Mouse (Mus musculus) stomach, postnatal 0 days (tissue): ENCODE measurements at regions not wholly inside any gene's neighbourhood (a gene's known extent, or its start where the extent isn't known, plus 50 kb on each side); places are given as distances from the start of the nearest gene placed in this dataset.

Experiments
- ATAC-seq: fragments of 200-750 bp; cut with Nextera tagmentation; 2 replicates; pipeline ENCODE4 v1.8.0; 2017; ENCODE audit not compliant: low FRiP score, low TSS enrichment
- DNase-seq: peaks from one replicate; pipeline ENCODE4 v3.0.0-alpha.2; 2016; ENCODE audit warnings: low spot score
- H3K27ac ChIP-seq: fragments of 300-500 bp; sonication (generic); replicated peaks from 2 replicates; pipeline ENCODE4 v1.5.1; 2014; ENCODE audit warnings: mild to moderate bottlenecking, control low read depth
- H3K27me3 ChIP-seq: fragments of 300-500 bp; sonication (generic); 2 replicates; pipeline ENCODE4 v1.6.1; 2014; ENCODE audit warnings: low read length; ENCODE audit not compliant: control insufficient read depth, insufficient read depth
- H3K36me3 ChIP-seq: fragments of 300-500 bp; sonication (generic); 2 replicates; pipeline ENCODE4 v1.6.1; 2014; ENCODE audit warnings: low read length, mixed read lengths; ENCODE audit not compliant: control insufficient read depth, insufficient read depth
- H3K4me1 ChIP-seq: fragments of 300-500 bp; sonication (generic); replicated peaks from 2 replicates; pipeline ENCODE4 v1.6.1; 2014; ENCODE audit warnings: antibody characterized with exemption; ENCODE audit not compliant: control insufficient read depth, insufficient read depth
- H3K4me2 ChIP-seq: fragments of 300-500 bp; sonication (generic); replicated peaks from 2 replicates; pipeline ENCODE4 v1.6.1; 2014; ENCODE audit warnings: low read depth, mild to moderate bottlenecking, control low read depth, moderate library complexity
- H3K4me3 ChIP-seq: fragments of 300-500 bp; sonication (generic); 2 replicates; pipeline ENCODE4 v1.5.1; 2014; ENCODE audit warnings: low read depth, low read length, control low read depth
- H3K9ac ChIP-seq: fragments of 300-500 bp; sonication (generic); 2 replicates; pipeline ENCODE4 v1.6.1; 2014; ENCODE audit warnings: mild to moderate bottlenecking, low read length, control low read depth, mixed read lengths
- H3K9me3 ChIP-seq: fragments of 300-500 bp; sonication (generic); 2 replicates; pipeline ENCODE4 v1.6.1; 2016; ENCODE audit warnings: low read length; ENCODE audit not compliant: control insufficient read depth
- CTCF ChIP-seq: IDR thresholded peaks from 2 replicates; pipeline ENCODE4 v1.5.1; 2016; ENCODE audit warnings: antibody characterized with exemption, low read depth, mild to moderate bottlenecking, moderate library complexity
- EP300 ChIP-seq: optimal IDR thresholded peaks from 2 replicates; pipeline ENCODE3; 2016; ENCODE audit warnings: antibody characterized with exemption
- WGBS: fragments of 180-500 bp; shearing (Covaris S2); extraction: QIAGEN DNeasy Blood & Tissue Kit; methylation state at CpG from one replicate; pipeline ENCODE4 v1.1.7; 2014; 5-methylcytosine and 5-hydroxymethylcytosine counted together

DNA sequence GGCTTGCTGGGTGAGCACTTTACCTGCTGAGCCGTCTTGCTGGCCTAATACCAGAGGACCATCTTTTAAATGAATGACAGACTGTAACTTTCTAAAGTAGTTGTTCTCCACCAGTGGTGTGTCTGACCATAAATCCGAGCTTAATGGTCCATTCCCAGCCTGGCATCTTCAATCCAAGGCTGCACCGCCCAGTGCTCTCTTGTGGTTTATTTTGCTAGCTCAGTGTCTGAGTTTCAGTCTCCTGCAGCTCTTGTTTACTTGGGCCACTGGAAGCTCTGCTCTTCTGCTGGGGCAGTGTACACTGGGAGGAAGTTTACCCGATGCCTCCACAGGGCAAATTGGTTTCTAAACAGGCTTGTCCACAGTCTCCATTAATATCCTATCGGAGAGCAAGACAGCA is 182.3 kb upstream of the Jade1 start:
- 61% methylated on average over 5 of the region's 5 CpGs for whole genome bisulfite sequencing

DNA sequence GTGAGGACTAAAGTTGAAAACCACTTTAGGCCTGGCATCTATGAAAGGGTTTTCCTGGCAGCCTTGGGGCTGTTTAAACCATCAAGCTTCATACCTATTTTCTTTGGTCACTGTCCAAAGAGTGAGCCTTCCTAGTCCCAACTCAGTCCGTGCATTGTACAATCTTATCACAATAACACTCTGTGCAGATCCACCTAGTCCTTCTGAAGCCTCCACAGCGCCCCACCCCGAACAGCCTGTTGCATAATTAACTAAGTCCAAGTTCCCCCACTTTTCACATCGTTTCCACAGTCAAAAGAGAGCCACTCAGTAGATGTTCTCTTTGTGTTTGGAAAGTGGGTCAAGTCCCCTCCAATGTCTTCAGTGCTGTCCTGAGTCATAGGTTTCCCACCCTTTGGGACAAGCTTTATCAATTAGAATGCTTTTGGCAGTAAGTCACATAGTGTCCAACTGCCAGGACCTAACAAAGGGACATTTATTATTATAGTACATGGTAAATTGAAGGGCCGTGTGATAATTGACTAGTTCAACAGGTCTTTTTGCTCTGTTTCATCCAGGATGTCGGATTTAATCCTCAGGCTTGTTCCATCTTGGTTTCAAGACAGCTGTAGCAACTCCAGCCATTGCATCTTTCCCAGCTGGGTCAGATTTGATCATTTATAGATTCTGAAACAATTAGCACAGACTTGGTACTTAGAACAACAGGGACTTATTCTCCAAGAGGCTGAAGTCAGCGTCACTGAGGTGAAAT is 187.0 kb upstream of the Jade1 start:
- Histone ChIP-seq H3K9ac (no peak overlapping the region), H3K4me1 (no peaks in the 10 kb centered on the region), H3K27ac (no peak overlapping the region), H3K4me2 (no peak overlapping the region), H3K36me3 (no peaks in the 10 kb centered on the region), H3K4me3 (no peak overlapping the region), H3K9me3 (no peaks in the 10 kb centered on the region), H3K27me3 (no peaks in the 10 kb centered on the region)
- WGBS, result 74% methylated on average over 7 of the region's 7 CpGs
- ATAC-seq (no peak), DNase-seq (no peak)
- TF ChIP-seq CTCF (no peak), EP300 (no peak)

More for the DNA sequence above, 182.3 kb upstream of the Jade1 start:
- TF ChIP-seq EP300, result no peak
- no peak for TF ChIP-seq CTCF
- no peak overlapping the region for H3K9ac ChIP-seq
- no peaks in the 10 kb centered on the region for H3K36me3 ChIP-seq
- H3K4me3 ChIP-seq, result no peak overlapping the region
- no peak overlapping the region for H3K27ac ChIP-seq
- DNase-seq (no peak), ATAC-seq (no peak)
- no peaks in the 10 kb centered on the region for H3K4me1 ChIP-seq
- H3K9me3 ChIP-seq, result no peaks in the 10 kb centered on the region
- no peaks in the 10 kb centered on the region for H3K27me3 ChIP-seq
- H3K4me2 ChIP-seq, result no peak overlapping the region

DNA sequence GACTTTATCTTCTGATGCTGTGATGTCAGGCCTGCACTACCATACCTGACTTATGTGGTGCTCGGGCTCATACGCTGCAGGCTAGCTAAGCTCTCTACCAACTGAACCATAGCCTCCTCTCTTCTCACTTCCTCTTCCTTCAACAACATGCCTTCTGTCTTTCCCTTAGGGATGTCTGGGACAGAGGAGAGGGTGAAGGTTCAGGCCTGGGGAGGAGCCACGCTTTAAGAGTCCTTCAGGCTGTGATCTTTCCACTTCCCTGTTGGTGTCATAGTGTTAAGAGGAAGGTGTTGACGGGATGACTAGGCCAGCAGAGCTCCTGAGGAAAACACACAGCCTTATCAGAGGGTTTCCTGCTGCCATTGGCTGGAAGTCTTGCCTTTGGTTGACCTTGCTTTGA is 188.8 kb upstream of the Jade1 start:
- Histone ChIP-seq H3K9ac (no peak overlapping the region), H3K4me1 (no peaks in the 10 kb centered on the region), H3K27ac (no peak overlapping the region), H3K36me3 (no peaks in the 10 kb centered on the region), H3K27me3 (no peaks in the 10 kb centered on the region), H3K4me2 (no peak overlapping the region), H3K4me3 (no peak overlapping the region), H3K9me3 (no peaks in the 10 kb centered on the region)
- peak; percentile 59; the same call in 1 of the 2 replicates for ATAC-seq
- 73% methylated on average over 4 of the region's 4 CpGs for WGBS
- TF ChIP-seq EP300 (no peak), CTCF (no peak)
- DNase-seq, result no peak

DNA sequence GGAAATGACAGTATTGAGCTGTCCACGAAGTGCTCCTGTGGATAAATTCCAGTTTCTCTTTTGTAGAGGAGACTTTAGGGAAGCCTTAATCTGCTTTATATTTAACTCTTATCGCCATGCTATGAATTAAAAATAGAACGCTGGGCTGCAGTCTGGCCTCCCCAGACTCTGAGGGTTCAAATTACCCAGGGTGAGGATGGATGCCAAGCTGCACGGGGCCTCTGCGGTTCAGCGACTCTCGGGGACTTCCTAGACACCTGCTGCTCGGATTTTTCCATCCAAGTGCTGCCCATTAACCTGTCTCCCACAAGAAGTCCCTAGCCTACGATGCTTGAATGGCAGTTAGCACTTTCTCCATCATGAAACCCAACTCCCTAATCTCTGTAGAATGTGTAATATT is 189.3 kb upstream of the Jade1 start:
- no peaks in the 10 kb centered on the region for H3K4me1 ChIP-seq
- no peaks in the 10 kb centered on the region for H3K9me3 ChIP-seq
- H3K27me3 ChIP-seq, result no peaks in the 10 kb centered on the region
- H3K9ac ChIP-seq, result no peak overlapping the region
- H3K27ac ChIP-seq, result no peak overlapping the region
- H3K4me3 ChIP-seq, result no peak overlapping the region
- no peak overlapping the region for H3K4me2 ChIP-seq
- TF ChIP-seq CTCF (no peak), EP300 (no peak)
- DNase-seq (no peak), ATAC-seq (no peak)
- 58% methylated on average over 9 of the region's 9 CpGs for WGBS
- H3K36me3 ChIP-seq, result no peaks in the 10 kb centered on the region

DNA sequence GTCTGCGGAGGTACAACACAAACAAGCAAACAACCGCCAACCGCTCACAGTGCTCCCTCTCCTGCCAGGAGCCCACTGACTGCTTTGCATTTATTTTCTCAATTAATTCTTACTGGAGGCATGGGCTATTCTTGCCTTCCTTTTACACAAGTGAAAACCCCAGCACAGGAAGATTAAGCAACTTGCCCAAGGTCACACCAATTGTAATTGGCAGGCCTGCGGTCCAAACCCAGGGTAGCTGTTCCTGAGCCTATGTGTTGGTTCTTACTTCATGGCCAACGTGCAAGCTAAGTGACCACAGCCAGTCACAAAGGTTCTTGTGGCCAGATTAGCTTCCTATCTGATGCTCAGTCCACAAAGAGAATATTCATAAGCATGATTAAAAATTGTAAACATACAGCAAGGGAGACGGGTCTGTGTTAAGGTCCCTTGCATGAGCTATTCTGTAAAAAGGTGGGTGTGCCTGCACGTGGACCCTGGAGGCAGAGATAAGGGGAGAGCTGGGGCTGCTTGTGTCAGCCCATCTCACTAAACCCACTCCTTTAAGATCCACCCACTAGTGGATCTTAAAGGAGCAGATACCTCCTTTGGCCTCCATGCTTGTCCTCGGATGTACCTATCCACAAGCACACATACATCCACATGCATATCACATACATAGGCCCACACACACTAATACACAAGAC is 190.2 kb upstream of the Jade1 start:
- no peak for DNase-seq
- ATAC-seq, result no peak
- no peaks in the 10 kb centered on the region for H3K4me1 ChIP-seq
- H3K36me3 ChIP-seq, result no peaks in the 10 kb centered on the region
- H3K27ac ChIP-seq, result no peak overlapping the region
- no peak overlapping the region for H3K4me3 ChIP-seq
- no peaks in the 10 kb centered on the region for H3K9me3 ChIP-seq
- H3K9ac ChIP-seq, result no peak overlapping the region
- no peak overlapping the region for H3K4me2 ChIP-seq
- H3K27me3 ChIP-seq, result no peaks in the 10 kb centered on the region
- 67% methylated on average over 8 of the region's 8 CpGs for WGBS
- TF ChIP-seq CTCF (no peak), EP300 (no peak)

DNA sequence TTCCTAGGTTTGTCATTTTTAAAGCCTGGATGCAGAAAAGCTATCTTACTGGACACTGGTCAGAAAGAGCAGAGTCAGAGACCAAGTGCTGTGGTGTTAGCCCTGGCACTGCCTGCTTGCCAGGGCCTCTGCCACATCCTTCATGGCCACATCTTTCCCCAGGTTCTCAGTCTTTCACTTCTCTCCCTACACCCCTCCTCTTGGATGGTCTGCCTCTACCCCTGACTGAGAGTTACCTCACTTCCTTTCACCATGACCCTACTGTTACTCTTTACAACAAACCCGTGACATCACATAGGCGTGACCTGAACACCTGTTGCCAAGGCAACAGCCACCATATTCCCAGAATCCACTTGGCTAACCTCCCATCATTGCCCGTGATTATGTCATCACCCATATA is 191.6 kb upstream of the Jade1 start:
- Histone ChIP-seq H3K27me3 (no peaks in the 10 kb centered on the region), H3K36me3 (no peaks in the 10 kb centered on the region), H3K9ac (no peak overlapping the region), H3K9me3 (no peaks in the 10 kb centered on the region), H3K4me1 (no peaks in the 10 kb centered on the region), H3K4me2 (no peak overlapping the region), H3K4me3 (no peak overlapping the region), H3K27ac (no peak overlapping the region)
- DNase-seq (no peak), ATAC-seq (no peak)
- no peak for TF ChIP-seq EP300
- no peak for TF ChIP-seq CTCF
- 80% methylated on average over 3 of the region's 3 CpGs for WGBS
